Mouse (Mus musculus) liver, embryonic 14.5 days (tissue): Measurements from ENCODE around the gene Kcna4.

Experiments
- CTCF ChIP-seq: IDR thresholded peaks from 2 replicates; pipeline ENCODE4 v1.5.1; 2016; ENCODE audit warnings: antibody characterized with exemption, low read depth, control low read depth
- EP300 ChIP-seq: IDR thresholded peaks from 2 replicates; pipeline ENCODE4 v1.6.1; 2016; ENCODE audit warnings: antibody characterized with exemption, low read depth

DNA sequence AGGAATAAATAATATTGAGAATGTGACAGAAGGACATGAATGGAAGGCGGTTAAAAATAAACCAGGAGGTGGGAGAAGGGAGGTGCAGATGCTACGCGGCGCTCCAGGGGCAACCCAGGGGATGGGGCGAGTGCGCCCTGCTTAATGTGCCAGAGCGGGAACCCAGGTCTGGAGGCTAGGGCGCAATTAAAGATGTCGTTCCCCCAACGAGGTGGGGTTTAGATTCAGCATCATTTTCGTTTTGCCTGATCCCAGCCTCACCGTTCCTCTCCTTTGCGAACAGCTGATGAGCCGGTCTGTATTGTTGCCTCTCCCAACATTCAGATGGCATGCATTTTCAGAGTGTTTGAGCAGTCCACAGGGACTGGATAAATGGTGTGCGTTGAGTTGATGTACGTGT lies 703 bp downstream of the Kcna4 start:
- TF ChIP-seq CTCF (no peak), EP300 (no peak)
